ENCODE assay signal across 7 mouse cellular contexts in the genomic region with DNA sequence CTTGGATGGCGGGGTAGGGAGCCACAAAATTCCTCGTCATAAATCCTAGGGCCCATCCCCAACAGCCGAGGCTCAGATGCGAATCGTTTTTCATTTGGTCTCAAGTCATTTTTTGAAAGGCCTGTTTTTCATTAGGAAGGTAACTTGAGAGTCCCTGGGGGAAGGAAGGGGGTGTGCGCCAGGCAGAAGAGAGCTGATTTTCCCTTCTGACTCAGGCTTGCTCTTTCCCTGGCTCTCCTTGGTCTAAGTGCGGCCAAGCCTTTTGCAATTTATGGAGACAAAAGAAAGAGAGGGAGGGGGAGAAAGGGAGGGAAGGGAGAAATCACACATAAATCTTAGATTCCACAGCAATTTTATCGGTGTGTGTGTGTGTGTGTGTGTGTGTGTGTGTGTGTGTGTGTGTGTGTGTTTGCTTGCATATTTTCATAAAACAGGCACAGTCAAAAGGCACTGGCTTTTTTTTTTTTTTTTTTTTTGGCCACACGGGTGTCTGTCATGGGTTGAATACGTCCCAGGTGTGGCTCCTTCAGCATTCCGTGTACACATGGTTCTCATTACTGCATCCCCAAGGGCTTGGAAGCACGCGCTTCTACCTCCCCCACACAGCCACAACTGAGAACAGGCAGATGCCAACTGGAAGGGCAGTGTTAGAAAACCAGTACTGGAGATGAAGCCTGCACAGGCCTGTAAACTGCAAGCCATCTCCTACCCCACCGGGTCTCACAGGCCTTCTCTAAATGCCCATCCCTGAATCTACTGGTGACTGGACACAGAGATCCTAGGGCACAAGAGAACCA.
DNase-seq lines count a peak whose midpoint lies in the region; ATAC-seq lines count a peak whose summit lies in the region.

No protein-coding gene starts in this region.

- H3K27ac ChIP-seq in intestine, embryonic 15.5 days, result peak overlapping the region; percentile 45; the same call in 1 of the 2 replicates

- H3K4me1 ChIP-seq in intestine, embryonic 15.5 days (replicated peaks), result no peaks in the 10 kb centered on the region

- H3K4me3 ChIP-seq in intestine, embryonic 15.5 days (replicated peaks), result no peak overlapping the region

- H3K27me3 ChIP-seq in intestine, embryonic 15.5 days (replicated peaks), result no peaks in the 10 kb centered on the region

- 62% methylated on average over 14 of the region's 14 CpGs for WGBS in intestine, embryonic 15.5 days

- no peak for ATAC-seq in intestine, embryonic 15.5 days

- DNase-seq in testis, postnatal 10 days (ENCODE audit: low spot score), result peak; percentile 43
- no peak for DNase-seq in testis, postnatal 14 days (ENCODE audit: low spot score)
- DNase-seq in fibroblast of lung, adult 2 months (ENCODE audit: low read depth), result peak; percentile 98
- no peak for DNase-seq in left cerebral cortex, adult 11 months (ENCODE audit: low spot score)
- DNase-seq in Muller cell, postnatal 12 days (ENCODE audit: inconsistent ontology term), result no peak
- DNase-seq in frontal cortex, postnatal 14 days (ENCODE audit: low spot score in 2 of 2), result no peak

- no peaks in the 10 kb centered on the region for H3K9me3 ChIP-seq in intestine, embryonic 15.5 days

- no peak overlapping the region for H3K4me2 ChIP-seq in intestine, embryonic 15.5 days (replicated peaks)

- H3K36me3 ChIP-seq in intestine, embryonic 15.5 days, result no peaks in the 10 kb centered on the region

- H3K9ac ChIP-seq in intestine, embryonic 15.5 days, result no peak overlapping the region

Comparison
In these comparisons a context has a peak if more than half of its experiments do, and no peak if none do; other contexts are left out.
1. DNase-seq: peak in testis, postnatal 10 days (single experiment) and fibroblast of lung, adult 2 months (single experiment); none in testis, postnatal 14 days (single experiment), left cerebral cortex, adult 11 months (single experiment), Muller cell, postnatal 12 days (single experiment) and frontal cortex, postnatal 14 days (0 of 2).